Mouse (Mus musculus): ENCODE data around the gene Dock1. TPM values are rescaled to one million over a fixed set of nuclear protein-coding genes. Genes with fewer than 3 reads are reported as not detected.

Dock1 gene
- polyA plus RNA-seq, 1 experiment from 2014 or later = 18.4 TPM

GRCm38 (mm10) chr7:135054664-135055063, 384.2 kb downstream of the Dock1 start:
- 88% methylated on average over 7 of the region's 7 CpGs for WGBS
- Histone ChIP-seq H3K36me3 (no peaks in the 10 kb centered on the region), H3K4me2 (replicated peaks) (no peak overlapping the region), H3K4me3 (no peak overlapping the region), H3K27ac (no peak overlapping the region), H3K9me3 (no peaks in the 10 kb centered on the region), H3K9ac (no peak overlapping the region), H3K27me3 (replicated peaks) (no peaks in the 10 kb centered on the region), H3K4me1 (no peaks in the 10 kb centered on the region)
- ATAC-seq (ENCODE audit: low FRiP score, low read depth) = no peak

- Histone ChIP-seq H3K4me2 (replicated peaks) (no peak overlapping the region), H3K4me1 (no peaks in the 10 kb centered on the region), H3K9me3 (no peaks in the 10 kb centered on the region), H3K4me3 (no peak overlapping the region), H3K27me3 (replicated peaks) (no peaks in the 10 kb centered on the region), H3K27ac (no peak overlapping the region), H3K9ac (no peak overlapping the region), H3K36me3 (no peaks in the 10 kb centered on the region)
- 81% methylated on average over 4 of the region's 4 CpGs for WGBS
- no peak for ATAC-seq (ENCODE audit: low FRiP score, low read depth)
Observed at GRCm38 (mm10) chr7:135059071-135059470, 388.6 kb downstream of the Dock1 start.

- no peak for ATAC-seq (ENCODE audit: low FRiP score, low read depth)
- Histone ChIP-seq H3K27me3 (replicated peaks) (no peaks in the 10 kb centered on the region), H3K4me3 (no peak overlapping the region), H3K9ac (no peak overlapping the region), H3K4me1 (no peaks in the 10 kb centered on the region), H3K36me3 (no peaks in the 10 kb centered on the region), H3K4me2 (replicated peaks) (no peak overlapping the region), H3K9me3 (no peaks in the 10 kb centered on the region), H3K27ac (no peak overlapping the region)
- WGBS = 83% methylated on average over 3 of the region's 3 CpGs
Observed at GRCm38 (mm10) chr7:135059562-135059961, 389.1 kb downstream of the Dock1 start.

- no peaks in the 10 kb centered on the region for H3K9me3 ChIP-seq
- H3K27ac ChIP-seq = no peak overlapping the region
- peaks cover 3% of the 10 kb centered on the region; the same call in 1 of the 2 replicates for H3K4me1 ChIP-seq
- ATAC-seq (ENCODE audit: low FRiP score, low read depth) = no peak
- no peak overlapping the region for H3K4me3 ChIP-seq
- no peaks in the 10 kb centered on the region for H3K27me3 ChIP-seq (replicated peaks)
- WGBS = 85% methylated on average over 5 of the region's 5 CpGs
- H3K9ac ChIP-seq = no peak overlapping the region
- no peaks in the 10 kb centered on the region for H3K36me3 ChIP-seq
- no peak overlapping the region for H3K4me2 ChIP-seq (replicated peaks)
Observed at GRCm38 (mm10) chr7:135063886-135064285, 393.4 kb downstream of the Dock1 start.

GRCm38 (mm10) chr7:135065301-135065700, 394.8 kb downstream of the Dock1 start:
- whole genome bisulfite sequencing = 23% methylated on average over 5 of the region's 5 CpGs
- no peak overlapping the region for H3K4me2 ChIP-seq (replicated peaks)
- no peak overlapping the region for H3K27ac ChIP-seq
- no peak overlapping the region for H3K4me3 ChIP-seq
- H3K9ac ChIP-seq = no peak overlapping the region
- no peaks in the 10 kb centered on the region for H3K36me3 ChIP-seq
- H3K27me3 ChIP-seq (replicated peaks) = no peaks in the 10 kb centered on the region
- H3K9me3 ChIP-seq = peaks cover 2% of the 10 kb centered on the region; the same call in 1 of the 2 replicates
- ATAC-seq (ENCODE audit: low FRiP score, low read depth) = no peak
- H3K4me1 ChIP-seq = peaks cover 3% of the 10 kb centered on the region; the same call in 1 of the 2 replicates

GRCm38 (mm10) chr7:135068887-135069286, 398.4 kb downstream of the Dock1 start:
- 84% methylated on average over 3 of the region's 3 CpGs for WGBS
- no peak overlapping the region for H3K9ac ChIP-seq
- ATAC-seq (ENCODE audit: low FRiP score, low read depth) = no peak
- no peaks in the 10 kb centered on the region for H3K27me3 ChIP-seq (replicated peaks)
- H3K4me2 ChIP-seq (replicated peaks) = no peak overlapping the region
- H3K9me3 ChIP-seq = peaks cover 8% of the 10 kb centered on the region
- H3K36me3 ChIP-seq = no peaks in the 10 kb centered on the region
- peaks cover 3% of the 10 kb centered on the region; the same call in 1 of the 2 replicates for H3K4me1 ChIP-seq
- H3K27ac ChIP-seq = no peak overlapping the region
- H3K4me3 ChIP-seq = no peak overlapping the region

GRCm38 (mm10) chr7:135076904-135077303, 406.4 kb downstream of the Dock1 start:
- H3K4me3 ChIP-seq = no peak overlapping the region
- no peak overlapping the region for H3K27ac ChIP-seq
- WGBS = 80% methylated on average over 6 of the region's 6 CpGs

GRCm38 (mm10) chr7:135077340-135077739, 406.9 kb downstream of the Dock1 start:
- no peak overlapping the region for H3K27ac ChIP-seq
- no peak for ATAC-seq (ENCODE audit: low FRiP score, low read depth)
- no peak overlapping the region for H3K9ac ChIP-seq
- no peak overlapping the region for H3K4me2 ChIP-seq (replicated peaks)
- H3K4me3 ChIP-seq = no peak overlapping the region
- no peaks in the 10 kb centered on the region for H3K36me3 ChIP-seq
- H3K27me3 ChIP-seq (replicated peaks) = 0 out of 2 replicates have a peak, but pooled peaks cover 3% of the 10 kb centered on the region
- H3K9me3 ChIP-seq = no peaks in the 10 kb centered on the region
- H3K4me1 ChIP-seq = peaks cover 13% of the 10 kb centered on the region
- 21% methylated on average over 6 of the region's 6 CpGs for WGBS

More at GRCm38 (mm10) chr7:135076904-135077303, 406.4 kb downstream of the Dock1 start:
- Histone ChIP-seq H3K9me3 (no peaks in the 10 kb centered on the region), H3K4me2 (replicated peaks) (no peak overlapping the region), H3K4me1 (peaks cover 13% of the 10 kb centered on the region), H3K27me3 (replicated peaks) (0 out of 2 replicates have a peak, but pooled peaks cover 3% of the 10 kb centered on the region), H3K9ac (no peak overlapping the region), H3K36me3 (no peaks in the 10 kb centered on the region)
- ATAC-seq (ENCODE audit: low FRiP score, low read depth) = no peak

- H3K27ac ChIP-seq = no peak overlapping the region
- H3K36me3 ChIP-seq = no peaks in the 10 kb centered on the region
- 0 out of 2 replicates have a peak, but pooled peaks cover 3% of the 10 kb centered on the region for H3K27me3 ChIP-seq (replicated peaks)
- peaks cover 13% of the 10 kb centered on the region for H3K4me1 ChIP-seq
- H3K9me3 ChIP-seq = no peaks in the 10 kb centered on the region
- WGBS = 23% methylated on average over 10 of the region's 10 CpGs
- H3K4me3 ChIP-seq = no peak overlapping the region
- no peak for ATAC-seq (ENCODE audit: low FRiP score, low read depth)
- no peak overlapping the region for H3K4me2 ChIP-seq (replicated peaks)
- no peak overlapping the region for H3K9ac ChIP-seq
Observed at GRCm38 (mm10) chr7:135077806-135078205, 407.4 kb downstream of the Dock1 start.

GRCm38 (mm10) chr7:135083421-135083820, 413.0 kb downstream of the Dock1 start:
- Histone ChIP-seq H3K4me2 (replicated peaks) (no peak overlapping the region), H3K27me3 (replicated peaks) (no peaks in the 10 kb centered on the region), H3K4me3 (no peak overlapping the region), H3K36me3 (no peaks in the 10 kb centered on the region), H3K9me3 (no peaks in the 10 kb centered on the region), H3K27ac (no peak overlapping the region), H3K4me1 (no peaks in the 10 kb centered on the region), H3K9ac (no peak overlapping the region)
- no peak for ATAC-seq (ENCODE audit: low FRiP score, low read depth)
- 95% methylated on average over 8 of the region's 8 CpGs for WGBS

GRCm38 (mm10) chr7:135084069-135084468, 413.6 kb downstream of the Dock1 start:
- H3K9ac ChIP-seq = no peak overlapping the region
- H3K4me3 ChIP-seq = no peak overlapping the region
- no peak overlapping the region for H3K27ac ChIP-seq
- no peaks in the 10 kb centered on the region for H3K36me3 ChIP-seq
- 94% methylated on average over 7 of the region's 7 CpGs for WGBS
- no peaks in the 10 kb centered on the region for H3K27me3 ChIP-seq (replicated peaks)
- ATAC-seq (ENCODE audit: low FRiP score, low read depth) = no peak
- H3K4me2 ChIP-seq (replicated peaks) = no peak overlapping the region
- no peaks in the 10 kb centered on the region for H3K9me3 ChIP-seq
- no peaks in the 10 kb centered on the region for H3K4me1 ChIP-seq

GRCm38 (mm10) chr7:135086556-135086955, 416.1 kb downstream of the Dock1 start:
- ATAC-seq (ENCODE audit: low FRiP score, low read depth) = no peak
- no peak overlapping the region for H3K9ac ChIP-seq
- 85% methylated on average over 5 of the region's 5 CpGs for WGBS
- no peaks in the 10 kb centered on the region for H3K27me3 ChIP-seq (replicated peaks)
- no peaks in the 10 kb centered on the region for H3K4me1 ChIP-seq
- H3K27ac ChIP-seq = no peak overlapping the region
- no peak overlapping the region for H3K4me2 ChIP-seq (replicated peaks)
- no peaks in the 10 kb centered on the region for H3K36me3 ChIP-seq
- no peaks in the 10 kb centered on the region for H3K9me3 ChIP-seq
- no peak overlapping the region for H3K4me3 ChIP-seq

GRCm38 (mm10) chr7:135089626-135090025, 419.2 kb downstream of the Dock1 start:
- H3K27me3 ChIP-seq (replicated peaks) = no peaks in the 10 kb centered on the region
- H3K27ac ChIP-seq = no peak overlapping the region
- no peak overlapping the region for H3K9ac ChIP-seq
- no peak overlapping the region for H3K4me3 ChIP-seq
- H3K9me3 ChIP-seq = no peaks in the 10 kb centered on the region
- H3K4me2 ChIP-seq (replicated peaks) = no peak overlapping the region
- no peak for ATAC-seq (ENCODE audit: low FRiP score, low read depth)
- WGBS = 89% methylated on average over 4 of the region's 4 CpGs
- H3K4me1 ChIP-seq = no peaks in the 10 kb centered on the region
- no peaks in the 10 kb centered on the region for H3K36me3 ChIP-seq
